Mouse (Mus musculus): ENCODE data around the gene Xbp1. TPM values are rescaled to one million over a fixed set of nuclear protein-coding genes. Genes with fewer than 3 reads are reported as not detected.

Xbp1 gene
- polyA plus RNA-seq, 1 experiment from 2014 or later, result 164 TPM

Other genes with a start within 250 kb of the Xbp1 start
- 17.2 and 19.7 TPM in 2 replicates for gene Znrf3, start 75.8 kb upstream of the Xbp1 start, polyA plus RNA-seq (2014; fragmentation: Nextera tagmentation; extraction: Ambion mirVana)
- 17.7 and 19.4 TPM in 2 replicates for gene Ccdc117, start 21.5 kb downstream of the Xbp1 start, polyA plus RNA-seq (2014; fragmentation: Nextera tagmentation; extraction: Ambion mirVana)
- not detected in 2 replicates for gene Ankrd36, start 49.0 kb downstream of the Xbp1 start, polyA plus RNA-seq (2014; fragmentation: Nextera tagmentation; extraction: Ambion mirVana)
- 206 and 225 TPM in 2 replicates for gene Mrps24, start 195.0 kb downstream of the Xbp1 start, polyA plus RNA-seq (2014; fragmentation: Nextera tagmentation; extraction: Ambion mirVana)
- gene Urgcp, start 241.7 kb downstream of the Xbp1 start, polyA plus RNA-seq (2014; fragmentation: Nextera tagmentation; extraction: Ambion mirVana), result 14.2 and 14.4 TPM in 2 replicates